Mouse (Mus musculus) c-Kit-positive CD71-positive TER-119-positive erythroid progenitor cells, embryonic 14.5 days (primary cell): ENCODE measurements around the gene Hexdc.

Experiments used
- DNase-seq: peaks from one replicate; pipeline ENCODE4 v3.0.0-alpha.2; 2013; ENCODE audit warnings: low spot score

The Hexdc gene

DNA sequence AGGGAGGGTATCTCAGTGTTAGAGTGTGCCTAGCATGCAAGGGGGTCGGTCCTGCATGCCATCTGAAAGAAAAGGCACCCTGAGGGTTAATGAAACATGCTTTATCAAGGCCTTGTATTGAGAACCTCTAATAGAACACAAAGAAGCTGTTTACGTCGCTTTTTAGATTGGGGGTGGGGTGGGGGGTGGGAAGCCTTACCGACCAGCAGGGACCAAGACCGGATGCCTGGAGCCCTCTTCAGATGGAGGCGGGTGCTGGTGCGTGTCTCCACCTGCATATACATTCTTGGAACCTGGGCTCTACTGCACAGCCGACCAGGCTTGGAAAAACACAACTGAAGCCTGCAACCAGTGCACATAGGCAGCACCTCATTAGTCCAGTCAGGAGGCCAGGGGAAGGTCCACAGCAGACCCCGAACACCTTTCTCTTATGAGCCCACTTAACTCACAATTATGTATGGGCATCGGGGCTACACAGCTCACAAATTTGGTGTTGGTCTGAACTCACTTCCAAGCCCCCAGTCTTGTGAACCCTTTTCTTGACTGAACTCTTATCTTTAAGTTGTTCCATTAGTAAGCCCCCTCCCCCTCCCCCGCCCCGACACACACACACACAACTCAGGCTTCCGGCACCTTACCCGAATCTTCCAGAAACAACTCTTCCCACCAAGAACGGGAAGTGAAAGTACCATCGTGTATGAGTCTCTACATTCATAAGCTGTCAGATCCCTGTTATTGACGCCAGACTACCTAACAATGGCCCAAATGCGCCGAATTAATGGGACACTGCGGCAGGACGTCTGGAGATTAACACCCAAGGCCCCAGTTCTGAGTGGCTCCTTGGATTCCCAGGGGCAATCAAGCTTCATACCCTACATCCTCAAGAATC is 24.1 kb downstream of the Hexdc start:
- no peak for DNase-seq

DNA sequence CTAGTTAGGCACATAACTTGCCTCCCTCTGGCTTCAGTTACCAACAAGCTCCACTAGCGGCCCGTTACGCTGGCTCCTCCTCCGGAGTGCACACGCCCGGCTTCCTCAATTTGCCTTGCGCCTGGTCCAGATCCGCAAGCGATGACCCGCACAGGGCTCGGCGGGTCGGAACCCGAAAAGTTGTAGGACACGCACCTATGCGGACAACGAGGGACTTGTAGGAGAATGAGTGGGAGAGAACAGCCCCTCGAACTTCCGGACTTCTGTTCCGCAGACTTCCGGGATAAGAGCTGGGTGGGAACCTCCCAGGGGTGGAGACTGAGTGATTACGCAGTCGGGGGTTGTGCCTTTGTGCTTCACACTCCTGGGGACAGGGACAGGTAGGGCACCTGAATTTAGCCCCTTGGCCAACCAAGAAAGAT is 24.8 kb downstream of the Hexdc start, which contains the start of gene Cybc1:
Gene Cybc1 (minus strand): TSS at position 305 of the 422 bp plus-strand sequence.
- peak; percentile 73 for DNase-seq

- DNase-seq, result no peak
Measured at GRCm38 (mm10) chr11:121231191-121231590, 27.0 kb downstream of the Hexdc start.

DNA sequence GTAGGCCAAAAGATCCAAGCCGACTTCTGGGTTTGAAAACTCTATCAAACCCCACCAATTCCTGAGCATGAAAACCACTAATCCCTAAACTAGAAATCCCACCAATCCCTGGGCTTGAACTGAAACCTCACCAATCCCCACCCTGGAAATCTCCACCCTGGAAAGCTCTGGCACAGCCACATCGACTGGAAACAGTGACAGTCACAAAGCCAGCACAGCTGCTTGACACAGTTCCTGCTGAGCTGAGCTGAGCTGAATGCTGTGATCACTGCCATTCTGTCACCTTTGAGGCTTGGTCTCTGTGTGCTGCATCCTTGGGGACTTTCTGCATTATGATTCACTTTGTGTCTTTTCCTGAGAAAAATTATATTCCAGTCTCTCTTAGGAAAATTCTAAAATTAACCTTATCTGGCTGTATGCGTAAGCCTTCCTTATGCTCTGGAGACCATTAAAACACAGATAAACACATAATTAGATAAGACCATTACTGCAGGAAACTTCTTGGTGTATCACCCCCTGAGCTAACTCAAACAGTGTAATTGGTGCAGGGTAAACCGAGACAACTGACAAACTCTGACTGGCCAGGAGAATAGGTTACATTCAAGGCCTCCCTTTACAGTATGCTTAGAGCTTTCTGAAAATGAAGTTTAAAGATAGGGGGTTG is 27.5 kb downstream of the Hexdc start:
- no peak for DNase-seq

GRCm38 (mm10) chr11:121232706-121233105 is 28.5 kb downstream of the Hexdc start:
- peak; percentile 29 for DNase-seq

DNA sequence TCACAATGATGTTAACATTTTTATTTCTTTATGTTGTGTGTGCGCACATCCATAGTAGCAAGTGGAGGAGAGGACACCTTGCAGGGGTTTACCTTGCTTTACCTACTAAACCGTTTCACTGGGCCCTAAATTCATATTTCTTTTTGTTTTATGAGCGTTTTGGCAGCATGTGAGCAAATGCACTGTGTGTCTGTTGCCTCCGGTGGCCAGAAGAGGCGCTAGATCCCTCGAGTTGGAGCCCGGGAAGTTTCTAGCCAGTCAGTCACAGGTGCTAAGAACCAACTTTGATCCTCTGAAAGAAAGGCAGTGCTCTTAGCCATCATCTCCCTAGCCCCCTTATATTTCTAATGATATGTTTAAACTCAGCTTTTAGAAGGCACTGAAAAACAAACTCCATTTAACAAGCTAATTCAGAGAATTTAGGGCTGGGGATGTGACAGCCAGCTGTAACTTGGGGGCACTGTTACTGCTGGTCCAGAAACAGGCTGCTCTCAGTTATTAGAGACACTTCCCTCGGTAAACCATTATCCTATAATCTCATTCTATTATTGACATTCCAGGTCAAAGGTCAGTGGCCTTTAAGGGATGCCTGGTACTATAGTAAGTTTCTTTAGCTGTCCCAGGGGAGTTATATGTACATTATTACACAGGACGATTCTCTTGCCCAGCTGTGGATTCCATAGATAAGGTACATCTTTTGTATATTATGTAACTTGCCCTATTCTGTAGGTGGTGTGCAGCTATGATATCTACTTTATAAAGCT is 31.4 kb downstream of the Hexdc start:
- peak; percentile 71 for DNase-seq

DNA sequence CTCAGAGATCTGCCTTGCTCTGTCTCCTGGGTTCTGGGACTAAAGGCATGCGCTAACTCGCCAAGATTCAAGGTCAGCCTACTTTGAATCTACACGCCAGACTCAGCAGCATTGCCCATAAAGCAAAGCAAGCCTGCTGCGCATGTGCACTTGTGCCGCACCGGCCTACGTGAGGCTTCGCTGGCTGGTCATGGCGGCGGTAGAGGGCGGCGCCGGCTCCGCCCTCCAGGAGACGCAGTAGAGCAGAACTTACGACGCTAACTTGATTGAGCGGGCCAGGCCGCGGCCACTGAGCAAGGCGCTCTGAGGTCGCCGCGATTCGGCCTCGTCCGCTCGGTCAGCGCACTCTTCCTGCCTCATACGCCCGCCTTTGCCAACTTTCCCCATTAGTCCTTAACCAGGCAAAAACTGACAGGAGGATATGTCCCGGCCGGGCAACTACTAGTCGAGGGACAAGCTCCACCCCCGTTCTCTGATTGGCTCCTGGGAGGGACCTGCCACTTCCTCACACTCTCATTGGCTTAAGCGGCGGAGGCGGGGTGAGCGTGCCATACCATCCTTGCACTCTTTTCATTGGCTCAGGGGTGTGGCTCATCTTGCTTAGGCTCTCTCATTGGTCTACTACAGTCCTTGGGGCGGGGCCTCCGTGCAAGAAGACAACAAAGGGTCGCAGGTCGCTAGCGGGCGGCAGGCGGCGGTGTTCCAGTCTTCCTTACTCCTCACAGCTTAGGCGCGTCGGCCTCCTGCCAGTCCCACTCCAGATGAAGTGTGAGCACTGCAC is 32.5 kb downstream of the Hexdc start, which contains the start of gene Narf:
Gene Narf (plus strand): TSS at position 690 of the 781 bp plus-strand sequence.
- peak; percentile 100 for DNase-seq

- peak; percentile 66 for DNase-seq
Measured at GRCm38 (mm10) chr11:121237345-121238128, 33.3 kb downstream of the Hexdc start.

DNA sequence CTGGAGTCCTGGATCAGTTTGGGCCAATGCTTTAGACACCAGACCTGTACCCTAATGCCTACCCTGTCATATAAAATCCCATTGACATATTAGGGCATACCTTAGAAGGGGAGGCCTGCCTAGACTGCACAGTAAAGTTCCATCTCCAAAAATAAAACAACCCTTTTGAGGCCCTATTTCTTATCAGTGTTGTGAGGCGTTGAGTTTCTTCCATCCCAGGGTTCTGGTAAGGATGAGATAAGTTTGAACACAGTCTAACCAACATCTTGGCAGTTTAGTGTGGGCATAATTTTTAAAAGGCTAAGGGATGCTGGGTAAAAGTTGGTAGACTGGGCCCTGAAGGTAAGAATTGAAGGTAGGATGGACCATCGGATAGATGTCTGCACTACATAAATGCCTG is 35.4 kb downstream of the Hexdc start:
- peak; percentile 79 for DNase-seq

DNA sequence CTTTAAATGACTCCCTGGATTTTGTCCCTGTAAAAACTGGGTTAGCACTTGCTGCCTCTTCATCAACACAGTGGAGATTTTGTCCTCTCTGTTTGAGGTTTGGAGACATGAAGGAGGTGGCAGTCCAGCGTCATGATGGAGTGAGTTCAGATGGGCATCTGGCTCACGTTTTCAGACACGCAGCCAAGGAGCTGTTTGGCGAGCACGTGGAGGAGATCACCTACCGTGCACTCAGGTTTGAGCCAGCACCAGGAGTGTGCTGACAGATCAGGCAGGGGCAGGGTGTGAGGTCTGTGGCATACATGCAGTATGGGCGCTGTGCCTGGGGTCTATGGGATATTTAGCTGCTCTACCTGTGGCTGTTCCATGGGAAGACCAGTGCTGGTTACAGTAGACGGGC is 46.0 kb downstream of the Hexdc start:
- no peak for DNase-seq

GRCm38 (mm10) chr11:121259160-121260100 is 55.2 kb downstream of the Hexdc start, which contains the start of gene Foxk2:
Foxk2 (plus strand) TSS chr11:121259990.
- DNase-seq, result peak; percentile 82

DNA sequence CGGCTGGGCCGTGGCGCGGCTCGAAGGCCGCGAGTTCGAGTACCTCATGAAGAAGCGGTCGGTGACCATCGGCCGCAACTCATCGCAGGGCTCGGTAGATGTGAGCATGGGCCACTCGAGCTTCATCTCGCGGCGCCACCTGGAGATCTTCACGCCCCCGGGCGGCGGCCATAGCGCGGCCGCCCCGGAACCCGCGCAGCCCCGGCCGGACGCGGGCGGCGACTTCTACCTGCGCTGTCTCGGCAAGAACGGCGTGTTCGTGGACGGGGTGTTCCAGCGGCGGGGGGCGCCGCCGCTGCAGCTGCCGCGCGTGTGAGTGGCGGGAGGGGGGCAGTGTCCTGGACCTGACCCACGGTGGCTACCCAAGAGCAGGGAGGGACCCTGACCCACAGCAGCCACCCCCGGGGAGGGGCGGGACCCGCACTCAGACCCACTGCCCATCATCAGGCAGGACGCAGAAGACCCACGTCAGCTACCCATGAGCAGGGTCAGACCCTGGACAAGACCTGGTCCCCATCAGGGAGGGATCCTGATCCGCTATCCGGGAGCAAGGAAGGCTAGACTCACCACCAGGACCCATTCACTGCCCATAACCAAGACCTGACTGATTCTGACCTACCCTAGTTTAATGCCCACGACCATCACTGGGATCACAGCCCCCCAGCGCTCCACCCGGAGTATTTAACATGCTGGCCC is 56.1 kb downstream of the Hexdc start:
- no peak for DNase-seq

- DNase-seq, result no peak
Measured at GRCm38 (mm10) chr11:121261074-121261473, 56.8 kb downstream of the Hexdc start.
